Mouse (Mus musculus): ENCODE measurements around the gene Abca14.

The Abca14 gene

GRCm38 (mm10) chr7:120203789-120204188, at the start of gene Abca14:
TSS of gene Abca14 (plus strand) at chr7:120203961.
- peak; percentile 87 to 93 for DNase-seq (ENCODE audit: low spot score in 2 of 2)

- DNase-seq (ENCODE audit: low spot score in 2 of 2): no peak
These were observed 46.8 kb upstream of the Abca14 start for GRCm38 (mm10) chr7:120156841-120157409.

GRCm38 (mm10) chr7:120157575-120158061, 46.1 kb upstream of the Abca14 start:
- peak; percentile 33 to 46 for DNase-seq (ENCODE audit: low spot score in 2 of 2)

GRCm38 (mm10) chr7:120158121-120158613, 45.6 kb upstream of the Abca14 start:
- no peak for DNase-seq (ENCODE audit: low spot score in 2 of 2)

- no peak for DNase-seq (ENCODE audit: low spot score in 2 of 2)
These were observed 40.0 kb upstream of the Abca14 start for GRCm38 (mm10) chr7:120163581-120164251.

- no peak for DNase-seq (ENCODE audit: low spot score in 2 of 2)
These were observed 31.5 kb upstream of the Abca14 start for GRCm38 (mm10) chr7:120172188-120172700.

- no peak for DNase-seq (ENCODE audit: low spot score in 2 of 2)
These were observed 30.0 kb upstream of the Abca14 start, which contains the start of gene Anks4b for GRCm38 (mm10) chr7:120173603-120174244. TSS of gene Anks4b (plus strand) at chr7:120173858.

- DNase-seq (ENCODE audit: low spot score in 2 of 2): no peak
These were observed 28.8 kb upstream of the Abca14 start for GRCm38 (mm10) chr7:120174723-120175504.

- no peak for DNase-seq (ENCODE audit: low spot score in 2 of 2)
These were observed 26.1 kb upstream of the Abca14 start for GRCm38 (mm10) chr7:120177611-120178010.

- DNase-seq (ENCODE audit: low spot score in 2 of 2): no peak
These were observed 24.8 kb upstream of the Abca14 start for GRCm38 (mm10) chr7:120178935-120179334.

GRCm38 (mm10) chr7:120180547-120180946, 23.2 kb upstream of the Abca14 start:
- no peak for DNase-seq (ENCODE audit: low spot score in 2 of 2)

- no peak for DNase-seq (ENCODE audit: low spot score in 2 of 2)
These were observed 22.1 kb upstream of the Abca14 start for GRCm38 (mm10) chr7:120181401-120182230.

- DNase-seq (ENCODE audit: low spot score in 2 of 2): no peak
These were observed 20.9 kb upstream of the Abca14 start for GRCm38 (mm10) chr7:120182891-120183290.

- DNase-seq (ENCODE audit: low spot score in 2 of 2): no peak
These were observed 14.8 kb upstream of the Abca14 start for GRCm38 (mm10) chr7:120188946-120189345.

- DNase-seq (ENCODE audit: low spot score in 2 of 2): no peak
These were observed 14.2 kb upstream of the Abca14 start for GRCm38 (mm10) chr7:120189369-120190149.

- DNase-seq (ENCODE audit: low spot score in 2 of 2): no peak
These were observed 13.6 kb upstream of the Abca14 start for GRCm38 (mm10) chr7:120190150-120190665.

- no peak for DNase-seq (ENCODE audit: low spot score in 2 of 2)
These were observed 11.6 kb upstream of the Abca14 start for GRCm38 (mm10) chr7:120192207-120192606.

GRCm38 (mm10) chr7:120192816-120193215, 10.9 kb upstream of the Abca14 start:
- DNase-seq (ENCODE audit: low spot score in 2 of 2): no peak

GRCm38 (mm10) chr7:120195207-120195606, 8.6 kb upstream of the Abca14 start:
- DNase-seq (ENCODE audit: low spot score in 2 of 2): peak in 1 of 2 experiments; percentile 39
